Mouse (Mus musculus) neural tube, embryonic 14.5 days (tissue): ENCODE results near the gene Immp2l. TPM values are rescaled to one million over a fixed set of nuclear protein-coding genes. Genes with fewer than 3 reads are reported as not detected.
"Not testable (repeated sequence)": the region's sequence is repeated elsewhere in the genome, so short reads cannot be mapped to it uniquely, and the experiment has no call there.

Experiments
- ATAC-seq: fragments of 200-750 bp; cut with Nextera tagmentation; 2 replicates; pipeline ENCODE4 v1.8.0; 2017; ENCODE audit warnings: low read depth, mild to moderate bottlenecking, moderate TSS enrichment, moderate library complexity
- H3K27ac ChIP-seq: fragments of 300-500 bp; sonication (generic); 2 replicates; pipeline ENCODE4 v1.5.1; 2014; ENCODE audit warnings: low read depth, mild to moderate bottlenecking, control low read depth, low read length, moderate library complexity, mixed read lengths
- H3K27me3 ChIP-seq: fragments of 300-500 bp; sonication (generic); 2 replicates; pipeline ENCODE4 v1.6.1; 2014; ENCODE audit warnings: low read length; ENCODE audit not compliant: control insufficient read depth, insufficient read depth
- H3K36me3 ChIP-seq: fragments of 300-500 bp; sonication (generic); 2 replicates; pipeline ENCODE4 v1.6.1; 2014; ENCODE audit warnings: low read length, mixed read lengths; ENCODE audit not compliant: control insufficient read depth, insufficient read depth
- H3K4me1 ChIP-seq: fragments of 300-500 bp; sonication (generic); 2 replicates; pipeline ENCODE4 v1.6.1; 2014; ENCODE audit warnings: low read length; ENCODE audit not compliant: control insufficient read depth, insufficient read depth
- H3K4me2 ChIP-seq: fragments of 300-500 bp; sonication (generic); 2 replicates; pipeline ENCODE4 v1.6.1; 2014; ENCODE audit warnings: mild to moderate bottlenecking, low read depth, low read length, control low read depth
- H3K4me3 ChIP-seq: fragments of 300-500 bp; sonication (generic); 2 replicates; pipeline ENCODE4 v1.5.1; 2014; ENCODE audit warnings: low read depth, low read length, control low read depth, mixed read lengths
- H3K9ac ChIP-seq: fragments of 300-500 bp; sonication (generic); replicated peaks from 2 replicates; pipeline ENCODE4 v1.6.1; 2014; ENCODE audit warnings: low read depth, mild to moderate bottlenecking, control low read depth, low read length, mixed read lengths
- H3K9me3 ChIP-seq: fragments of 300-500 bp; sonication (generic); 2 replicates; pipeline ENCODE4 v1.6.1; 2016; ENCODE audit warnings: low read length; ENCODE audit not compliant: control insufficient read depth
- WGBS: fragments of 180-500 bp; shearing (Covaris S2); extraction: QIAGEN DNeasy Blood & Tissue Kit; methylation state at CpG from one replicate; pipeline ENCODE4 v1.1.7; 2014; 5-methylcytosine and 5-hydroxymethylcytosine counted together
- polyA plus RNA-seq: library from polyadenylated mRNA; unstranded; fragments of >200 nt; fragmentation: Nextera tagmentation; extraction: Ambion mirVana; gene quantifications from 2 replicates; pipeline ENCODE4 v1.2.1, GENCODE M21; 2014

Gene Immp2l
- polyA plus RNA-seq, 1 experiment from 2014 or later, result 4.5 TPM

- Histone ChIP-seq H3K27ac (no peak overlapping the region), H3K9ac (no peak overlapping the region), H3K4me2 (no peak overlapping the region), H3K36me3 (no peaks in the 10 kb centered on the region), H3K9me3 (no peaks in the 10 kb centered on the region), H3K27me3 (no peaks in the 10 kb centered on the region), H3K4me3 (no peak overlapping the region), H3K4me1 (no peaks in the 10 kb centered on the region)
- no peak for ATAC-seq
- WGBS, result 81% methylated on average over 3 of the region's 3 CpGs
Observed at GRCm38 (mm10) chr12:41773961-41774360, 750.1 kb downstream of the Immp2l start.

GRCm38 (mm10) chr12:41774623-41775323 lies 750.9 kb downstream of the Immp2l start:
- no peaks in the 10 kb centered on the region for H3K36me3 ChIP-seq
- WGBS, result 76% methylated on average over 5 of the region's 5 CpGs
- no peak overlapping the region for H3K9ac ChIP-seq
- H3K27ac ChIP-seq, result no peak overlapping the region; the same call in 1 of the 2 replicates
- H3K4me1 ChIP-seq, result no peaks in the 10 kb centered on the region
- no peak overlapping the region for H3K4me2 ChIP-seq
- H3K4me3 ChIP-seq, result no peak overlapping the region
- no peaks in the 10 kb centered on the region for H3K9me3 ChIP-seq
- H3K27me3 ChIP-seq, result no peaks in the 10 kb centered on the region
- ATAC-seq, result peak; percentile 44; the same call in 1 of the 2 replicates

GRCm38 (mm10) chr12:41777762-41778161 lies 753.9 kb downstream of the Immp2l start:
- ATAC-seq, result peak; percentile 66; the same call in 1 of the 2 replicates
- H3K4me1 ChIP-seq, H3K9ac ChIP-seq, H3K36me3 ChIP-seq, H3K27me3 ChIP-seq, H3K9me3 ChIP-seq, H3K4me2 ChIP-seq, H3K27ac ChIP-seq, H3K4me3 ChIP-seq: not testable (repeated sequence)
- WGBS, result no CpG with 5 or more reads among the region's 4 CpGs

GRCm38 (mm10) chr12:41793681-41794080 lies 769.8 kb downstream of the Immp2l start:
- not testable (repeated sequence) for H3K36me3 ChIP-seq, H3K27me3 ChIP-seq, H3K4me2 ChIP-seq, H3K9ac ChIP-seq, H3K9me3 ChIP-seq, H3K4me1 ChIP-seq, H3K27ac ChIP-seq, H3K4me3 ChIP-seq, ATAC-seq
- WGBS, result 81% methylated on average over 1 of the region's 1 CpGs

- no peak for ATAC-seq
- no peaks in the 10 kb centered on the region for H3K27me3 ChIP-seq
- no peak overlapping the region for H3K4me2 ChIP-seq
- H3K9ac ChIP-seq, result no peak overlapping the region
- 91% methylated on average over 6 of the region's 6 CpGs for WGBS
- H3K4me1 ChIP-seq, result 0 out of 2 replicates have a peak, but pooled peaks cover 5% of the 10 kb centered on the region
- no peak overlapping the region for H3K27ac ChIP-seq
- H3K36me3 ChIP-seq, result no peaks in the 10 kb centered on the region
- no peak overlapping the region for H3K4me3 ChIP-seq
- H3K9me3 ChIP-seq, result no peaks in the 10 kb centered on the region
Observed at GRCm38 (mm10) chr12:41829517-41829916, 805.6 kb downstream of the Immp2l start.

GRCm38 (mm10) chr12:41831731-41832130 lies 807.8 kb downstream of the Immp2l start:
- H3K4me1 ChIP-seq, result 0 out of 2 replicates have a peak, but pooled peaks cover 5% of the 10 kb centered on the region
- ATAC-seq, result no peak
- no peak overlapping the region for H3K27ac ChIP-seq
- no peak overlapping the region for H3K9ac ChIP-seq
- H3K27me3 ChIP-seq, result no peaks in the 10 kb centered on the region
- H3K9me3 ChIP-seq, result no peaks in the 10 kb centered on the region
- H3K36me3 ChIP-seq, result no peaks in the 10 kb centered on the region
- WGBS, result 42% methylated on average over 7 of the region's 7 CpGs
- no peak overlapping the region for H3K4me2 ChIP-seq
- H3K4me3 ChIP-seq, result no peak overlapping the region

- H3K4me3 ChIP-seq, result no peak overlapping the region
- no peak overlapping the region for H3K27ac ChIP-seq
- H3K27me3 ChIP-seq, result no peaks in the 10 kb centered on the region
- H3K36me3 ChIP-seq, result no peaks in the 10 kb centered on the region
- no peak for ATAC-seq
- H3K9ac ChIP-seq, result no peak overlapping the region
- 0 out of 2 replicates have a peak, but pooled peaks cover 5% of the 10 kb centered on the region for H3K4me1 ChIP-seq
- H3K9me3 ChIP-seq, result no peaks in the 10 kb centered on the region
- WGBS, result 92% methylated on average over 2 of the region's 2 CpGs
- no peak overlapping the region for H3K4me2 ChIP-seq
Observed at GRCm38 (mm10) chr12:41834646-41835045, 810.8 kb downstream of the Immp2l start.

- 82% methylated on average over 6 of the region's 6 CpGs for WGBS
- H3K9me3 ChIP-seq, result no peaks in the 10 kb centered on the region
- ATAC-seq, result no peak
- H3K9ac ChIP-seq, result no peak overlapping the region
- H3K4me2 ChIP-seq, result no peak overlapping the region
- H3K27ac ChIP-seq, result no peak overlapping the region
- no peaks in the 10 kb centered on the region for H3K27me3 ChIP-seq
- H3K4me3 ChIP-seq, result no peak overlapping the region
- no peaks in the 10 kb centered on the region for H3K36me3 ChIP-seq
- peaks cover 3% of the 10 kb centered on the region; the same call in 1 of the 2 replicates for H3K4me1 ChIP-seq
Observed at GRCm38 (mm10) chr12:41838334-41838847, 814.5 kb downstream of the Immp2l start.

- 92% methylated on average over 2 of the region's 2 CpGs for WGBS
- H3K27me3 ChIP-seq, result no peaks in the 10 kb centered on the region
- no peak overlapping the region for H3K4me3 ChIP-seq
- H3K36me3 ChIP-seq, result no peaks in the 10 kb centered on the region
- no peak overlapping the region for H3K27ac ChIP-seq
- no peak overlapping the region for H3K4me2 ChIP-seq
- no peaks in the 10 kb centered on the region for H3K9me3 ChIP-seq
- peaks cover 3% of the 10 kb centered on the region; the same call in 1 of the 2 replicates for H3K4me1 ChIP-seq
- ATAC-seq, result no peak
- H3K9ac ChIP-seq, result no peak overlapping the region
Observed at GRCm38 (mm10) chr12:41839241-41839640, 815.4 kb downstream of the Immp2l start.
